Mouse (Mus musculus) right cerebral cortex, postnatal 25 days (tissue): ENCODE results near the gene Defb18.
"Not testable (repeated sequence)": the region's sequence is repeated elsewhere in the genome, so short reads cannot be mapped to it uniquely, and the experiment has no call there.

ENCODE experiments used
- DNase-seq: peaks from one replicate; pipeline ENCODE4 v3.0.0; 2022

Defb18 gene

DNA sequence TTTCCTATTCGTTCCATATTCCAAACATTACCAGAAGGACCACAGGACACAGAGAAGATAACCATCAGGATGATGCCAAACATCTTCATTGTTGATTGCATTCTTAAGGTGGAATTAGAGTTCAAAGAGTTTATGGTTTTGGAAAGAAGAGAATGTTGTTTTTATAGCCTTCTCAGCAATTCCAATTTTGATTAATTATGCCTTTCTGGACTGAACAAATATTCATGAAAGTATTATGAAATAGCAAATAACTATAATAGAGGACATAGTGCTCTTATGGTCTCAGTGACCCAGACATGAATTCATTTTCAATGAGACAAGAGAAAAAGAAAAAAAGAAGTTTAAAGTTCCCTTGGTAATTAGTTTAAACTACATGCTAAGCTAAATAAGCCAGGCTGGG, at the start of gene Defb18:
Gene Defb18 (minus strand): TSS at position 101 of the 400 bp plus-strand sequence.
- no peak for DNase-seq

DNA sequence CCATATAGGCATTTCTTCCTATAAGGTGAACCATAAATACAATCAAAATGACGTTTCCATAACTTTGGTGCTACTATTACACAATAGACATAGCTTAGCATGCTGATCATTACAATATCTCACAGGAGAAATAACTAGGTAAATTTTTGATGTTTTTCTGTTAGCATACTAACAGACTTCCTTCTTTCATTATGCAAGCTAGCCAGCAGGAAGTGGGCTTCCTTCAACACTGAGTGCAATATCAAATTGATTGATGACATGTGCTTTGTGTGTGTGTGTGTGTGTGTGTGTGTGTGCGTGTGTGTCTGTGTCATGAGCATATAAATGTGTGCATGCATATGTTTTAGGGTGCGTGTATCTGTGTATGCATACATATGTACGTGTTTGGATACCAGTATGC, 33.9 kb upstream of the Defb18 start:
- DNase-seq, result no peak

DNA sequence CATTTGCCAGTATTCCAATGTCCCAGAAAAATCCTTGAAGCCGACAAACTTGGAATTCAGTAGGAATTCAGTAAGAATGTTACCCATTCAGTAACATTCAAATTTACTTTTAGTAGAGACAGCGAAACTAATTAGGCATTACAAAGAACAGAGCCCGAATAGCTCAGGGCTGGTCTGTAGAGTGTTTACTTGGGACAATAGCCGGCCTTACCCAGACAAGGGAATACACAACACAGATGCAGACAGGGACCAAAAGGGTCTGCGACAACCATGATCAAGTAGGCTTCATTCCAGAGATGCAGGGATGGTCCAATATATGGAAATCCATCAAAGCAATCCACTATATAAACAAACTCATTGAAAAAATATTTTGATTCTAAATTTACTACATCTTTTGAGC, 31.6 kb upstream of the Defb18 start:
- DNase-seq, result no peak

DNA sequence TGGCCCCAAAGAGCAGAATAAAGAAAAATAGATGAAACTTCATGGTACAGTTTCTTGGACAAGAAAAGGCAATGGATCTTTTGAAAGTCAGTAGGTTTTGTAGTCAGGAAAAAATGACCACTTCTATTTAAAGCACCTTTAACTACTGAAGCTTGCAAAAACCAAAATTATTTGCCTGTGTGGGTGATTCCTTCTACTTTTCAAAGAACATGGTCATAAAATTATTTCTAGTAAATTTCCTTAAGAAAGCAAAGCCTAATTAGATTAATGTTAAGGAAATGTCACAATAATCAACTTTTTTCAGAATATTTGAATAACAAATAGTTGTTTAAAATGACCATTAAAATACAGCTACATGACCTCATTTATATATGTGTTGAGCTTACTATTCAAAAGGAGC, 27.8 kb upstream of the Defb18 start, which contains the start of gene Defb41:
Gene Defb41 (minus strand): TSS at position 101 of the 400 bp plus-strand sequence.
- DNase-seq, result no peak

DNA sequence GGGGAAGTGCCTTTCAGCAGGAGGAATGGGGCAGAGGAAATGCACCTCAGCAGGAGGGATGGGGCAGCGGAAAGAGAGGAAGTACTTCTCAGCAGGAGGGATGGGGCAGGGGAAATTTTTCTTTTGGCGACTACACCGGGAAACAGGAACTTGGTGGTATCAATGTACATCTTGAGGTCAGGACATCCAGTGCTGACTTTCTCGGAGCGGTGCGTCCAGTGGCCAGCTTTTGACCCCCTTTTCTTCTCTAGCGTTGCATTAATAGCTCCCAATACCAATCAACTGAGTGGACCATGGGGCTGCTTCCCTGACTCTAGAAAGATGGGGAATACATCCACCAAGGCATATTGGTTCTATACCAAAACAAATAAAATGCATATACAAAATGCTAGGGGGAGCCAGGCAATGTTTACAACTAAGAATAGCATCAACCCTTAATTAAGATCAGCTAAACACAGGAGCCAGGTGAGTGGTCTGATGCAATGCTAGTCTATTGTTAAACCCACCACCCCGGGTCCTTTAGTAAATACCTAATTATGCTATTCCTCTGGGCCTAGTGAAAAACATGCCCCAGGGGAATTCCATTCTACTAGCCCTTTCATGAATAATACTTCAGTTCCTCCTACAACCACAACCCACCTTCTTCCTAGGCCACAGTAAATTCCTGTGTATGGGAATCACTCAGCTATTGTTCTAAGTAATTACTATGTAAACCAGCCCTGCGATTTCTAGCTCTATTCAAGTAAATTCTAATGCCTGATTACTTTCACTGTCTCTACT, 8.7 kb upstream of the Defb18 start:
- DNase-seq, result not testable (repeated sequence)

DNA sequence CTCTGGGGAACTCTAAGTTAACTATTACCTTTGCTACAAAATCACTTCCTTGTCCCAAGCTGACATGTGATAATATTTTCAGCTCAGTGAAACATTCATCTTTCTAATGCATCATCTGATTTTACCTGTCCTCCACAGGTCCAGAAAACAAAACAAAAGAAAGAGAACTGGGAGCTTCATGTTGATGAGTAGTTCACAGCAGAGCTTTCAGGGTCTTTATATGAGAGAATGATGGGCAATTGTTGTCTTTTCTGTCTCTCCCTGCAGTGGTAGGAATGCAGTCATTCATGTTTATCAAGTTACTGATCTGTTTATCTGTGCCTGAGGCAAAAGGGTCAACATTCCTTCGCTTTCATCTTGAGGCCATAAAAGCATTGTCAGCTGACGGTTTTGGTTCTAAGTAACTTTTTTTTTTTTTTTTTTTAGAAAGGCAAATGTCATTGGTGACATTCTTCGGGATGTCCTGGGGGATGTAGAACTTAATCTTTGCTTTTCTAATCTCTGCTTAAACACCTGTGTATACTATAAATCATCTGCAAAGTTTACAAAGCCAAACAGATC, 13.8 kb downstream of the Defb18 start:
- no peak for DNase-seq

DNA sequence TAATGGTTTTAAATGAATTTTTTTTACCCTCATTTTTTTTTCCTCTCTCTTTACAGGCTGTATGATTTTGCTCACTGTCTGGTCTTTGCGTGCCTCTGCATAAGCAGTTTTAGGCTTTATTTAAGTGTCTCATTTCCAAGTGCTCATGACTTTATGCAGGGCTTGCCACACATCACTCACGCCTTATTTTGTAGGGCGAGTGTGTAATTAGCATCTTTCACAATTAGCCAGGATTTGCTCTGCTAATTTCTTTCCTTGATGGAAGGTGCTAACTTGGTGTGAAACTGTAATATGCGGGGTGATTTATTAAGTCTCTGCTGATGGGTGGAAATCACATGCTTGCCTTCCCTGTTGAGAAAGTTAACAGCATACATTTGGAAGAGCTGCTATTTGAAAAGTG, 45.5 kb downstream of the Defb18 start:
- no peak for DNase-seq

DNA sequence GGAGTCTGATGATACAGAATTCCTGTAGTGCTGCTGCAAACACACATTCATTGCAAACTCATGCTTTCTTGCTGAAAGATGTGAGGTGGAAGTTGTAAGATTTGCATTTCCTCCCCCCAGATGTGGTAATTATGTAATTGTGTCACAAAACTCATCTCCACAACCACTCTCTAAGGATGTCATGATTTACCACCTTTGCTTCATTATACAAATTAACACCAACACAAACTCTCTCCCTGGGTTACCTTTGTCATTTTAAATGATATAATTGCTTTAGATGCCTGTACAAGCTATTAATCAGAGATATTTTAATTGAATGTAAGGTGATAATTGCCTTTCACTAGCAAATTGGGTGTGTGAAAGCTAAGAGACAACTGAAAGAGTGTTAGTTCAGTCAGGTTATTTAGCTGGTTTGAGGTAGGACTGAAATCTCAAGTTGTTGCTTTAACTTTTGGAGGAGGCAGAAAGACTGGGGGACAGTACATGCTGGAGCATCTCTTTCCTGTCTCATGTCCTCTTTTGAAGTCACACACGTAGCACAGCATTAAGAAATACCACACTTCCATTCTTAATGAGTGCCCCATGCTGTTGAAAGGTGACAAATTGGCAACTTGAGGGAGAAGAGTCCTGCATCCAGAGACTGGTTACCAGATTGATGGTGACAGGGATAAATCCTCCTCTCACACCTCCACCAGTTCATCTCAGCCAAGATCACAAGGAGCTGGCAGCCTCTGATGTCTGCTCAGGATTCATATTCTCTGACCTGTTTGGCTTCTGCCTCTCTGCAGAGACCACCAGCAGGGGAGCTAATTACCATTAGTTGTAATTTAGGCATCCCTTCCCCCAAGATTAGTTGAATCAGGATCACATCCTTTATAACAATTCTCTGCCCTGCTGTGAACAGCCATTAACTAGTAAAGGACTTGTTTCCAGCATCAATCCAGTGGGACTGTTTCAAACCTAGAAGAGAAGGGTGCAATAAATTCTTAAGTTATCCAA, 46.2 kb downstream of the Defb18 start:
- DNase-seq, result no peak
